Mouse (Mus musculus) layer of hippocampus, adult 18-20 months (tissue): ENCODE measurements around the gene Tsku. TPM values are rescaled to one million over a fixed set of nuclear protein-coding genes. Genes with fewer than 3 reads are reported as not detected.

Experiments used
- DNase-seq, 2 experiments: peaks; one replicate each; pipeline ENCODE4 v3.0.0; 2022; ENCODE audit warnings: low spot score in 2 of 2
- long read RNA-seq: library from polyadenylated mRNA; stranded (forward); transcript quantifications from one replicate; pipeline ENCODE4 v2.0.0, GENCODE M21; 2021
- total RNA-seq, 2 experiments: library from RNA; stranded (reverse); gene quantifications; 2 replicates each; pipeline ENCODE4 v1.2.3; 2021

Tsku gene
- total RNA-seq = 1 to 10 TPM; 1.1 to 1.6 TPM
- long read RNA-seq, partial matches to known transcripts = 0 of 1 reads
- long read RNA-seq, other reads (novel, unspliced or antisense) = 0 of 1 reads

- peak; percentile 57 to 77 for DNase-seq
Measured at GRCm38 (mm10) chr7:98361063-98361652, at the start of gene Tsku. Gene Tsku, minus strand, starts transcription at chr7:98361328.

GRCm38 (mm10) chr7:98407615-98408014 is 46.5 kb upstream of the Tsku start:
- DNase-seq = no peak

GRCm38 (mm10) chr7:98403996-98404395 is 42.9 kb upstream of the Tsku start:
- peak; percentile 9 to 39 for DNase-seq

GRCm38 (mm10) chr7:98402582-98403574 is 41.8 kb upstream of the Tsku start:
- peak in 1 of 2 experiments; percentile 15 for DNase-seq

- DNase-seq = no peak
Measured at GRCm38 (mm10) chr7:98392466-98393201, 31.5 kb upstream of the Tsku start.

GRCm38 (mm10) chr7:98391351-98391936 is 30.3 kb upstream of the Tsku start:
- peak in 1 of 2 experiments; percentile 16 for DNase-seq

- no peak for DNase-seq
Measured at GRCm38 (mm10) chr7:98390486-98390885, 29.4 kb upstream of the Tsku start.

GRCm38 (mm10) chr7:98389656-98390055 is 28.5 kb upstream of the Tsku start:
- no peak for DNase-seq

GRCm38 (mm10) chr7:98388881-98389501 is 27.9 kb upstream of the Tsku start:
- peak; percentile 45 to 54 for DNase-seq

- DNase-seq = no peak
Measured at GRCm38 (mm10) chr7:98387201-98387600, 26.1 kb upstream of the Tsku start.

- DNase-seq = no peak
Measured at GRCm38 (mm10) chr7:98385168-98385567, 24.0 kb upstream of the Tsku start.

GRCm38 (mm10) chr7:98383337-98383736 is 22.2 kb upstream of the Tsku start:
- DNase-seq = no peak

- no peak for DNase-seq
Measured at GRCm38 (mm10) chr7:98382784-98383183, 21.7 kb upstream of the Tsku start.

GRCm38 (mm10) chr7:98380224-98380925 is 19.2 kb upstream of the Tsku start:
- DNase-seq = no peak

GRCm38 (mm10) chr7:98379232-98379631 is 18.1 kb upstream of the Tsku start:
- no peak for DNase-seq

GRCm38 (mm10) chr7:98377257-98377656 is 16.1 kb upstream of the Tsku start:
- no peak for DNase-seq

GRCm38 (mm10) chr7:98371161-98371560 is 10.0 kb upstream of the Tsku start:
- peak; percentile 53 to 54 for DNase-seq

GRCm38 (mm10) chr7:98369762-98370369 is 8.7 kb upstream of the Tsku start:
- DNase-seq = no peak

GRCm38 (mm10) chr7:98361662-98362061 is 534 bp upstream of the Tsku start:
- peak in 1 of 2 experiments; percentile 8 for DNase-seq

GRCm38 (mm10) chr7:98360621-98360990 is 522 bp downstream of the Tsku start:
- DNase-seq = no peak
